Mouse (Mus musculus) CH12.LX (cell line): ENCODE data around the gene Hist3h2a. TPM values are rescaled to one million over a fixed set of nuclear protein-coding genes. Genes with fewer than 3 reads are reported as not detected.

Source experiments
- DNase-seq: peaks from one replicate; pipeline ENCODE4 v3.0.0-alpha.2; 2013; ENCODE audit errors: extremely low read depth
- H3K27ac ChIP-seq: 2 replicates; pipeline ENCODE4 v1.5.1; 2012; ENCODE audit warnings: low read depth, mild to moderate bottlenecking, control low read depth, moderate library complexity; ENCODE audit not compliant: insufficient read depth
- H3K27me3 ChIP-seq: replicated peaks from 2 replicates; pipeline ENCODE3; 2012; ENCODE audit warnings: inconsistent platforms
- H3K36me3 ChIP-seq, 2 experiments: replicated peaks in 1 of 2; 2 replicates each; pipeline versions ENCODE3 to v1.6.1; 2012; ENCODE audit warnings: inconsistent platforms in 1 of 2, low read length in 1 of 2, mild to moderate bottlenecking in 1 of 2, mixed read lengths in 1 of 2, moderate library complexity in 1 of 2; ENCODE audit not compliant: control insufficient read depth in 1 of 2, insufficient read depth in 1 of 2
- H3K4me1 ChIP-seq, 2 experiments: 2 replicates each; pipeline ENCODE4 v1.6.1; 2012; ENCODE audit warnings: inconsistent platforms in 1 of 2, moderate library complexity in 1 of 2; ENCODE audit not compliant: insufficient read depth in 2 of 2, control insufficient read depth in 1 of 2
- H3K4me2 ChIP-seq: 2 replicates; pipeline ENCODE4 v1.6.1; 2012; ENCODE audit warnings: low read depth, mild to moderate bottlenecking, control low read depth; ENCODE audit not compliant: poor library complexity, insufficient read depth, severe bottlenecking
- H3K4me3 ChIP-seq, 3 experiments: fragments of 150-350 bp in 1 of 3; sonication (generic) in 1 of 3; replicated peaks in 1 of 3; 2 replicates each; pipeline versions ENCODE3 to v1.5.1; 2011 to 2012; ENCODE audit warnings: low read depth in 2 of 3, low read length in 2 of 3, mild to moderate bottlenecking in 2 of 3, moderate library complexity in 2 of 3, control low read depth in 1 of 3, improper control_type of control experiment in 1 of 3, inconsistent platforms in 1 of 3, mixed read lengths in 1 of 3; ENCODE audit not compliant: poor library complexity in 1 of 3
- H3K79me2 ChIP-seq: replicated peaks from 2 replicates; pipeline ENCODE4 v1.6.1; 2012; ENCODE audit warnings: mild to moderate bottlenecking, moderate library complexity; ENCODE audit not compliant: control insufficient read depth, poor library complexity, insufficient read depth, severe bottlenecking; ENCODE audit errors: extremely low read depth
- H3K9ac ChIP-seq: 2 replicates; pipeline ENCODE4 v1.6.1; 2012; ENCODE audit warnings: low read depth, mild to moderate bottlenecking, control low read depth, moderate library complexity; ENCODE audit not compliant: insufficient read depth
- H3K9me3 ChIP-seq: replicated peaks from 2 replicates; pipeline ENCODE3; 2012; ENCODE audit warnings: low read length, inconsistent platforms, mixed read lengths
- CHD1 ChIP-seq: IDR thresholded peaks from 2 replicates; pipeline ENCODE4 v1.6.1; 2012; ENCODE audit warnings: low read depth, low read length, improper control_type of control experiment, inconsistent platforms
- CHD2 ChIP-seq: IDR thresholded peaks from 2 replicates; pipeline ENCODE4 v1.6.1; 2011; ENCODE audit warnings: low read length, improper control_type of control experiment
- E2F4 ChIP-seq: IDR thresholded peaks from 2 replicates; pipeline ENCODE4 v1.6.1; 2011; ENCODE audit warnings: low read depth, low read length, improper control_type of control experiment; ENCODE audit not compliant: insufficient replicate concordance
- EP300 ChIP-seq: IDR thresholded peaks from 2 replicates; pipeline ENCODE4 v1.6.1; 2011; ENCODE audit warnings: low read length, improper control_type of control experiment
- ETS1 ChIP-seq: conservative IDR thresholded peaks from 2 replicates; pipeline ENCODE4 v1.6.1; 2012; ENCODE audit warnings: low read depth, mild to moderate bottlenecking, inconsistent platforms, low read length, improper control_type of control experiment, moderate library complexity
- GABPA ChIP-seq: IDR thresholded peaks from 2 replicates; pipeline ENCODE4 v1.6.1; 2012; ENCODE audit warnings: low read depth, low read length, improper control_type of control experiment, inconsistent platforms; ENCODE audit not compliant: insufficient replicate concordance
- IRF4 ChIP-seq: IDR thresholded peaks from 2 replicates; pipeline ENCODE4 v1.6.1; 2014; ENCODE audit warnings: low read depth, mild to moderate bottlenecking, inconsistent platforms, low read length, improper control_type of control experiment
- JUN ChIP-seq: IDR thresholded peaks from 2 replicates; pipeline ENCODE4 v1.6.1; 2011; ENCODE audit warnings: low read depth, mild to moderate bottlenecking, low read length, improper control_type of control experiment, moderate library complexity; ENCODE audit not compliant: insufficient read depth
- JUND ChIP-seq: conservative IDR thresholded peaks from 2 replicates; pipeline ENCODE4 v1.6.1; 2011; ENCODE audit warnings: low read depth, low read length, improper control_type of control experiment
- KAT2A ChIP-seq: IDR thresholded peaks from 2 replicates; pipeline ENCODE4 v1.6.1; 2012; ENCODE audit warnings: low read length, improper control_type of control experiment, inconsistent platforms; ENCODE audit not compliant: insufficient replicate concordance
- MAFK ChIP-seq: IDR thresholded peaks from 2 replicates; pipeline ENCODE4 v1.6.1; 2011; ENCODE audit warnings: low read length, improper control_type of control experiment; ENCODE audit not compliant: insufficient replicate concordance
- MAX ChIP-seq: IDR thresholded peaks from 2 replicates; pipeline ENCODE4 v1.6.1; 2011; ENCODE audit warnings: low read length, improper control_type of control experiment
- MAZ ChIP-seq: IDR thresholded peaks from 2 replicates; pipeline ENCODE4 v1.6.1; 2012; ENCODE audit warnings: low read depth, mild to moderate bottlenecking, inconsistent platforms, low read length, improper control_type of control experiment, moderate library complexity
- MEF2A ChIP-seq: IDR thresholded peaks from 2 replicates; pipeline ENCODE4 v1.6.1; 2014; ENCODE audit warnings: low read depth, mild to moderate bottlenecking, inconsistent platforms, low read length, improper control_type of control experiment, borderline replicate concordance
- MXI1 ChIP-seq: IDR thresholded peaks from 2 replicates; pipeline ENCODE4 v1.6.1; 2011; ENCODE audit warnings: mild to moderate bottlenecking, low read depth, low read length, improper control_type of control experiment
- NELFE ChIP-seq: IDR thresholded peaks from 2 replicates; pipeline ENCODE4 v1.6.1; 2011; ENCODE audit warnings: low read depth, low read length, improper control_type of control experiment
- NRF1 ChIP-seq: IDR thresholded peaks from 2 replicates; pipeline ENCODE4 v1.6.1; 2014; ENCODE audit warnings: low read depth, mild to moderate bottlenecking, inconsistent platforms, low read length, improper control_type of control experiment, moderate library complexity
- POLR2A ChIP-seq: IDR thresholded peaks from 2 replicates; pipeline ENCODE4 v1.6.1; 2011; ENCODE audit warnings: low read depth, mild to moderate bottlenecking, improper control_type of control experiment, low read length
- RAD21 ChIP-seq: IDR thresholded peaks from 2 replicates; pipeline ENCODE4 v1.6.1; 2011; ENCODE audit warnings: low read depth, mild to moderate bottlenecking, low read length, improper control_type of control experiment, moderate library complexity
- SIN3A ChIP-seq: IDR thresholded peaks from 2 replicates; pipeline ENCODE4 v1.6.1; 2012; ENCODE audit warnings: low read length, improper control_type of control experiment, inconsistent platforms
- TCF12 ChIP-seq: IDR thresholded peaks from 2 replicates; pipeline ENCODE4 v1.6.1; 2014; ENCODE audit warnings: low read depth, mild to moderate bottlenecking, inconsistent platforms, low read length, improper control_type of control experiment
- UBTF ChIP-seq: IDR thresholded peaks from 2 replicates; pipeline ENCODE4 v1.6.1; 2012; ENCODE audit warnings: low read depth, mild to moderate bottlenecking, inconsistent platforms, low read length, improper control_type of control experiment, moderate library complexity
- USF1 ChIP-seq: IDR thresholded peaks from 2 replicates; pipeline ENCODE4 v1.6.1; 2014; ENCODE audit warnings: low read depth, mild to moderate bottlenecking, inconsistent platforms, low read length, improper control_type of control experiment
- ZC3H11A ChIP-seq: IDR thresholded peaks from 2 replicates; pipeline ENCODE4 v1.6.1; 2012; ENCODE audit warnings: low read depth, mild to moderate bottlenecking, inconsistent platforms, low read length, improper control_type of control experiment
- ZMIZ1 ChIP-seq: IDR thresholded peaks from 2 replicates; pipeline ENCODE4 v1.6.1; 2012; ENCODE audit warnings: low read depth, mild to moderate bottlenecking, inconsistent platforms, low read length, improper control_type of control experiment
- ZNF384 ChIP-seq: IDR thresholded peaks from 2 replicates; pipeline ENCODE4 v1.6.1; 2012; ENCODE audit warnings: low read depth, low read length, improper control_type of control experiment, inconsistent platforms
- dilution Hi-C: fragments of 300-500 bp; cut with MboI; formaldehyde crosslinking; loops from 2 replicates; pipeline ENCODE4 v1.14.3; 2020; ENCODE audit warnings: low sequenced_read_pairs; ENCODE audit not compliant: extremely low pct_unique_long_range_greater_than_20kb, extremely low pct_ligation_motif_present
- in situ Hi-C: fragments of 300-500 bp; cut with MboI; formaldehyde crosslinking; loops from 3 replicates; pipeline ENCODE4 v1.14.3; 2019; ENCODE audit warnings: low sequenced_read_pairs, low pct_ligation_motif_present, low pct_unique_long_range_greater_than_20kb, mixed read lengths
- polyA plus RNA-seq: library from polyadenylated mRNA; unstranded; fragments of >175 nt; gene quantifications from 2 replicates; pipeline ENCODE4 v1.2.1, GENCODE M21; 2012; ENCODE audit warnings: low read depth; ENCODE audit not compliant: insufficient read length
- total RNA-seq, 2 experiments: library from RNA; depleted of rRNA; stranded (reverse); fragments of 300-350 nt in 1 of 2; fragments of >200 nt in 1 of 2; gene quantifications; 2 replicates each; pipeline ENCODE4 v1.2.3; 2012 to 2014

The Hist3h2a gene
- total and polyA plus RNA-seq, 3 experiments = 1.2 to 97.2 (median 6.1) TPM

DNA sequence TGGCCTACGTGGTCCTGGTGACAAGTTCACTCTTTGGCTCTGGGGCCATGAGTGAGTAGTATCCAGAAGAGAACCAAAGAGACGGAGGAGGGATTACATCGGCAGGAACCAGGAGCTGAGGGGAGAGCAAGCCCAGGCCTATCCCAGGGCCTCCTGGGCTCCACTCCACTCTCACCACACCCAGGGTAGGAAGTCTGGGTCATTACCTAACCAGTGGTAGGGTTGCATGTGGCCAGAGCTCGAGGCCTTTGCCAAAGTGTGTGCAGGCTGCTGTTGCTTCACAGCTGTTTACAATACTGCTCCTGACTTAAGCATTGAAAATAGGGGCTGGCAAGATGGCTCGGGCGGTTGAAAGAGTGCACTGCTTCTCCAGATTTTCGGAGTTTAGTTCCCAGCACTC, 25.2 kb downstream of the Hist3h2a start:
- dilution Hi-C loops (no loop called here), in situ Hi-C loops (no loop called here)
- H3K9ac ChIP-seq = peak overlapping the region; percentile 86
- H3K36me3 ChIP-seq = peaks cover 21 to 53% of the 10 kb centered on the region in 2 experiments
- H3K4me2 ChIP-seq = peak overlapping the region; percentile 64
- peaks cover 50% of the 10 kb centered on the region for H3K79me2 ChIP-seq
- H3K27ac ChIP-seq = 0 out of 2 replicates have a peak overlapping the region, but pooled peaks have one; percentile 13
- DNase-seq = no peak
- TF ChIP-seq MXI1 (no peak), POLR2A (no peak), MEF2A (no peak), RAD21 (no peak), JUN (no peak), EP300 (no peak), SIN3A (no peak), IRF4 (no peak), ZNF384 (no peak), KAT2A (no peak), UBTF (no peak), E2F4 (no peak), GABPA (no peak), USF1 (no peak)
- peak overlapping the region; percentile 70 to 99 (median 96) for H3K4me3 ChIP-seq
- H3K9me3 ChIP-seq = no peaks in the 10 kb centered on the region
- H3K27me3 ChIP-seq = no peaks in the 10 kb centered on the region
- H3K4me1 ChIP-seq = peaks cover 25 to 56% of the 10 kb centered on the region in 2 experiments

DNA sequence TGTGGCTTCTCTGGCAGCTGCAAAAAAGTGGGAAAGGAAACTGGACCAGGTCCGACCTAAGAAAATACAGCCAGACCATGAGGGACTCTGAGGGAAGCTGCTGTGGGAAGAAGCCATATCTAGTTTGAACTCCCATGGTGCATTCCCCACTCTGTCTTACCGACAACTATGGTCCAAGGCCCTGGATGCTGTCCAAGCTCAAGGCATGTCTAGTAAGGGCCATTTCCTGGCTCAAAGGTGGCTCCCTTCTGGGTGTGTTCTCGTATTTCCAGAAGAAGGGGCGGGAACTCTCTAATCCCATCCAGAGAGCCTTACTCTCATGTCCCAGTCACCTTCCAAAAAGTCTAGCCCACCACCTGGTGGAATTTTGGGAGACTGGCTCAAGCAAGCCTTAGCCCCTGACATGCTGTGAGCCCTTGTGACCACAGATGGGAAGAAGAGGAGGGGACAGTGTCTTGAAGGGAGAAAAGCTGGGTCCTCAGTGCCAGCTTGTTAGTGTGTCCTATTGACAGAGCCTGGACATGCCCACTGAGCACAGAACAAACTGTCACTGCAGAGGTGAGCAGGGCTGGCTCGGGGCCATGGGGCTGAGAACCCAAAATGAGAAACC, 26.0 kb downstream of the Hist3h2a start:
- peak overlapping the region; percentile 86 for H3K9ac ChIP-seq
- H3K27me3 ChIP-seq = no peaks in the 10 kb centered on the region
- DNase-seq = no peak
- H3K4me3 ChIP-seq = peak overlapping the region in 2 of 3 experiments; percentile 70 to 99
- H3K4me2 ChIP-seq = peak overlapping the region; percentile 64
- peaks cover 50% of the 10 kb centered on the region for H3K79me2 ChIP-seq
- in situ Hi-C loops = no loop called here
- dilution Hi-C loops = no loop called here
- peaks cover 25 to 55% of the 10 kb centered on the region in 2 experiments for H3K4me1 ChIP-seq
- TF ChIP-seq ETS1 = no peak
- no peak for TF ChIP-seq POLR2A
- no peak for TF ChIP-seq ZMIZ1
- TF ChIP-seq TCF12 = no peak
- no peak for TF ChIP-seq MAZ
- TF ChIP-seq MAX = no peak
- no peak for TF ChIP-seq UBTF
- no peak for TF ChIP-seq MAFK
- TF ChIP-seq NELFE = no peak
- TF ChIP-seq ZC3H11A = no peak
- no peak for TF ChIP-seq SIN3A
- TF ChIP-seq E2F4 = no peak
- TF ChIP-seq NRF1 = no peak
- no peak for TF ChIP-seq CHD2
- no peak for TF ChIP-seq ZNF384
- TF ChIP-seq JUND = no peak
- TF ChIP-seq CHD1 = no peak
- H3K9me3 ChIP-seq = no peaks in the 10 kb centered on the region
- peaks cover 29 to 56% of the 10 kb centered on the region in 2 experiments for H3K36me3 ChIP-seq
- H3K27ac ChIP-seq = no peak overlapping the region
